Mouse (Mus musculus): ENCODE measurements around the gene Nenf. TPM values are rescaled to one million over a fixed set of nuclear protein-coding genes. Genes with fewer than 3 reads are reported as not detected.

The Nenf gene
- total RNA-seq, 2 experiments from 2014 or later, result 68.3 to 69.6 TPM

GRCm38 (mm10) chr1:191293996-191294795 is 23.8 kb downstream of the Nenf start:
- intact Hi-C loops (cut with DNase I), result no loop called here
- Histone ChIP-seq H3K27ac (no peak overlapping the region), H3K4me3 (no peak overlapping the region)
- no peak for TF ChIP-seq CTCF (IDR thresholded peaks at IDR 0.05)
- DNase-seq, result no peak

- no peak for TF ChIP-seq CTCF (IDR thresholded peaks at IDR 0.05)
- DNase-seq, result no peak
- Histone ChIP-seq H3K27ac (no peak overlapping the region), H3K4me3 (no peak overlapping the region)
- intact Hi-C loops (cut with DNase I), result no loop called here
These were observed 24.9 kb downstream of the Nenf start for GRCm38 (mm10) chr1:191293051-191293450.

GRCm38 (mm10) chr1:191292348-191292747 is 25.6 kb downstream of the Nenf start:
- Histone ChIP-seq H3K4me3 (no peak overlapping the region), H3K27ac (peak overlapping the region; percentile 64)
- TF ChIP-seq CTCF (IDR thresholded peaks at IDR 0.05), result no peak
- intact Hi-C loops (cut with DNase I), result no loop called here
- DNase-seq, result peak; percentile 80

GRCm38 (mm10) chr1:191288762-191289161 is 29.2 kb downstream of the Nenf start:
- Histone ChIP-seq H3K27ac (no peak overlapping the region), H3K4me3 (no peak overlapping the region)
- intact Hi-C loops (cut with DNase I), result no loop called here
- TF ChIP-seq CTCF (IDR thresholded peaks at IDR 0.05), result peak; percentile 74
- peak; percentile 73 for DNase-seq

- Histone ChIP-seq H3K4me3 (no peak overlapping the region), H3K27ac (no peak overlapping the region)
- intact Hi-C loops (cut with DNase I), result no loop called here
- DNase-seq, result no peak
- no peak for TF ChIP-seq CTCF (IDR thresholded peaks at IDR 0.05)
These were observed 33.5 kb downstream of the Nenf start for GRCm38 (mm10) chr1:191284502-191284901.

- no peak for DNase-seq
- no peak overlapping the region for H3K27ac ChIP-seq
- TF ChIP-seq CTCF (IDR thresholded peaks at IDR 0.05), result no peak
- intact Hi-C loops (cut with DNase I), result no loop called here
- no peak overlapping the region for H3K4me3 ChIP-seq
These were observed 34.6 kb downstream of the Nenf start for GRCm38 (mm10) chr1:191283110-191284040.

- no peak for DNase-seq
- Histone ChIP-seq H3K27ac (no peak overlapping the region), H3K4me3 (no peak overlapping the region)
- TF ChIP-seq CTCF (IDR thresholded peaks at IDR 0.05), result peak; percentile 33; the same call in 1 of the 2 replicates
- intact Hi-C loops (cut with DNase I), result no loop called here
These were observed 35.7 kb downstream of the Nenf start for GRCm38 (mm10) chr1:191282319-191282718.

- Histone ChIP-seq H3K27ac (no peak overlapping the region), H3K4me3 (no peak overlapping the region)
- DNase-seq, result no peak
- intact Hi-C loops (cut with DNase I), result no loop called here
- TF ChIP-seq CTCF (IDR thresholded peaks at IDR 0.05), result no peak
These were observed 36.8 kb downstream of the Nenf start for GRCm38 (mm10) chr1:191281171-191281570.

GRCm38 (mm10) chr1:191278324-191278723 is 39.7 kb downstream of the Nenf start:
- intact Hi-C loops (cut with DNase I), result loop anchor here (5.0 to 10.0 kb wide), 2 partner anchors 96 to 184 kb away; partner anchors contain the start of gene Batf3
- Histone ChIP-seq H3K4me3 (no peak overlapping the region), H3K27ac (no peak overlapping the region)
- no peak for DNase-seq
- no peak for TF ChIP-seq CTCF (IDR thresholded peaks at IDR 0.05)

GRCm38 (mm10) chr1:191277549-191278059 is 40.4 kb downstream of the Nenf start:
- TF ChIP-seq CTCF (IDR thresholded peaks at IDR 0.05), result no peak
- Histone ChIP-seq H3K4me3 (no peak overlapping the region), H3K27ac (peak overlapping the region; percentile 35; the same call in 1 of the 2 replicates)
- intact Hi-C loops (cut with DNase I), result loop anchor here (5.0 to 10.0 kb wide), 2 partner anchors 95 to 183 kb away; partner anchors contain the start of gene Batf3
- peak; percentile 58 for DNase-seq

GRCm38 (mm10) chr1:191276181-191276580 is 41.8 kb downstream of the Nenf start:
- H3K4me3 ChIP-seq, result no peak overlapping the region
- DNase-seq, result no peak
- intact Hi-C loops (cut with DNase I), result loop anchor here (5.0 to 10.0 kb wide), 2 partner anchors 94 to 181 kb away; partner anchors contain the start of gene Batf3
- no peak overlapping the region for H3K27ac ChIP-seq
- no peak for TF ChIP-seq CTCF (IDR thresholded peaks at IDR 0.05)

- no peak overlapping the region for H3K27ac ChIP-seq
- peak; percentile 82 for DNase-seq
- no peak overlapping the region for H3K4me3 ChIP-seq
- intact Hi-C loops (cut with DNase I), result loop anchor here (1.0 to 10.0 kb wide), 3 partner anchors 93 to 181 kb away; partner anchors contain the start of gene Batf3
- peak; percentile 97 for TF ChIP-seq CTCF (IDR thresholded peaks at IDR 0.05)
These were observed 42.5 kb downstream of the Nenf start for GRCm38 (mm10) chr1:191275527-191275926.
